Mouse (Mus musculus) spleen, embryonic (tissue): Measurements from ENCODE around the gene Mroh7.
"Not testable (repeated sequence)": the region's sequence is repeated elsewhere in the genome, so short reads cannot be mapped to it uniquely, and the experiment has no call there.

Source experiments
- CTCF ChIA-PET: fragments of 350-600 bp; sonication (Branson Sonifier 250); formaldehyde crosslinking; loops from one replicate; lab custom pipeline; 2022; lab: Charles Lee

Mroh7 gene

GRCm38 (mm10) chr4:106730814-106731213 lies at the start of gene Mroh7:
TSS of gene Mroh7 (minus strand) at chr4:106730925.
- CTCF ChIA-PET = no interaction called here

- CTCF ChIA-PET = no interaction called here
Observed at GRCm38 (mm10) chr4:106780045-106780444, 49.3 kb upstream of the Mroh7 start.

GRCm38 (mm10) chr4:106778116-106778788 lies 47.5 kb upstream of the Mroh7 start:
- CTCF ChIA-PET = no interaction called here

GRCm38 (mm10) chr4:106776998-106777397 lies 46.3 kb upstream of the Mroh7 start:
- CTCF ChIA-PET = no interaction called here

- CTCF ChIA-PET = not testable (repeated sequence)
Observed at GRCm38 (mm10) chr4:106775767-106776166, 45.0 kb upstream of the Mroh7 start.

GRCm38 (mm10) chr4:106772558-106772957 lies 41.8 kb upstream of the Mroh7 start:
- CTCF ChIA-PET = no interaction called here

- CTCF ChIA-PET = no interaction called here
Observed at GRCm38 (mm10) chr4:106769306-106769705, 38.6 kb upstream of the Mroh7 start.

- CTCF ChIA-PET = no interaction called here
Observed at GRCm38 (mm10) chr4:106764166-106764565, 33.4 kb upstream of the Mroh7 start.

GRCm38 (mm10) chr4:106751726-106752125 lies 21.0 kb upstream of the Mroh7 start:
- CTCF ChIA-PET = no interaction called here

- CTCF ChIA-PET = no interaction called here
Observed at GRCm38 (mm10) chr4:106749699-106750098, 19.0 kb upstream of the Mroh7 start.

GRCm38 (mm10) chr4:106747001-106747580 lies 16.4 kb upstream of the Mroh7 start:
- CTCF ChIA-PET = no interaction called here

GRCm38 (mm10) chr4:106745862-106746261 lies 15.1 kb upstream of the Mroh7 start:
- CTCF ChIA-PET = no interaction called here

GRCm38 (mm10) chr4:106737904-106738303 lies 7.2 kb upstream of the Mroh7 start:
- CTCF ChIA-PET = no interaction called here

GRCm38 (mm10) chr4:106736884-106737283 lies 6.2 kb upstream of the Mroh7 start:
- CTCF ChIA-PET = not testable (repeated sequence)

- CTCF ChIA-PET = no interaction called here
Observed at GRCm38 (mm10) chr4:106733636-106734035, 2.9 kb upstream of the Mroh7 start, which contains the start of gene Fam151a. TSS of gene Fam151a (plus strand) at chr4:106733889.

- CTCF ChIA-PET = no interaction called here
Observed at GRCm38 (mm10) chr4:106720631-106721030, 10.1 kb downstream of the Mroh7 start.

- CTCF ChIA-PET = no interaction called here
Observed at GRCm38 (mm10) chr4:106713622-106714021, 17.1 kb downstream of the Mroh7 start.

GRCm38 (mm10) chr4:106708408-106708807 lies 22.3 kb downstream of the Mroh7 start:
- CTCF ChIA-PET = interaction anchor here (1.3 to 1.6 kb wide), 2 partner anchors 77 to 94 kb away, joined by 3 to 6 read pairs; no protein-coding TSS in a partner anchor

- CTCF ChIA-PET = interaction anchor here (0.6 to 1.6 kb wide), 3 partner anchors 62 to 94 kb away, joined by 3 to 6 read pairs (median 3); no protein-coding TSS in a partner anchor
Observed at GRCm38 (mm10) chr4:106707957-106708356, 22.8 kb downstream of the Mroh7 start.

- CTCF ChIA-PET = no interaction called here
Observed at GRCm38 (mm10) chr4:106705096-106705665, 25.5 kb downstream of the Mroh7 start.

- CTCF ChIA-PET = no interaction called here
Observed at GRCm38 (mm10) chr4:106704416-106704815, 26.3 kb downstream of the Mroh7 start.

GRCm38 (mm10) chr4:106703956-106704355 lies 26.8 kb downstream of the Mroh7 start:
- CTCF ChIA-PET = no interaction called here

- CTCF ChIA-PET = no interaction called here
Observed at GRCm38 (mm10) chr4:106700798-106701197, 29.9 kb downstream of the Mroh7 start.
